Mouse (Mus musculus) cortical plate, adult 2 months (tissue): ENCODE measurements around the gene Top2b. TPM values are rescaled to one million over a fixed set of nuclear protein-coding genes. Genes with fewer than 3 reads are reported as not detected.

Source experiments
- H3K27ac ChIP-seq: fragments of 200-500 bp; 2 replicates; pipeline ENCODE4 v1.5.1; 2012; ENCODE audit warnings: low read length, control low read depth, inconsistent platforms; ENCODE audit not compliant: insufficient read depth
- H3K4me1 ChIP-seq: fragments of 200-500 bp; 2 replicates; pipeline ENCODE4 v1.6.1; 2011; ENCODE audit warnings: low read length; ENCODE audit not compliant: control insufficient read depth, insufficient read depth
- H3K4me3 ChIP-seq: fragments of 200-500 bp; 2 replicates; pipeline ENCODE4 v1.5.1; 2011; ENCODE audit warnings: mild to moderate bottlenecking, low read length, control low read depth; ENCODE audit not compliant: insufficient read depth
- CTCF ChIP-seq: fragments of 200-500 bp; IDR thresholded peaks from 2 replicates; pipeline ENCODE4 v1.5.1; 2011; ENCODE audit warnings: mild to moderate bottlenecking, control low read depth, low read length; ENCODE audit not compliant: insufficient read depth; ENCODE audit errors: extremely low read depth
- POLR2A ChIP-seq: fragments of 200-500 bp; IDR thresholded peaks from 2 replicates; pipeline ENCODE4 v1.6.1; 2011; ENCODE audit warnings: mild to moderate bottlenecking, low read length, control low read depth; ENCODE audit not compliant: insufficient read depth; ENCODE audit errors: extremely low read depth
- polyA plus RNA-seq: library from polyadenylated mRNA; depleted of rRNA; stranded (reverse); fragments of >200 nt; gene quantifications from 2 replicates; pipeline ENCODE4 v1.2.3, GENCODE M21; 2012; rRNA removed

The Top2b gene
- polyA plus RNA-seq, 1 experiment: 38.0 TPM

DNA sequence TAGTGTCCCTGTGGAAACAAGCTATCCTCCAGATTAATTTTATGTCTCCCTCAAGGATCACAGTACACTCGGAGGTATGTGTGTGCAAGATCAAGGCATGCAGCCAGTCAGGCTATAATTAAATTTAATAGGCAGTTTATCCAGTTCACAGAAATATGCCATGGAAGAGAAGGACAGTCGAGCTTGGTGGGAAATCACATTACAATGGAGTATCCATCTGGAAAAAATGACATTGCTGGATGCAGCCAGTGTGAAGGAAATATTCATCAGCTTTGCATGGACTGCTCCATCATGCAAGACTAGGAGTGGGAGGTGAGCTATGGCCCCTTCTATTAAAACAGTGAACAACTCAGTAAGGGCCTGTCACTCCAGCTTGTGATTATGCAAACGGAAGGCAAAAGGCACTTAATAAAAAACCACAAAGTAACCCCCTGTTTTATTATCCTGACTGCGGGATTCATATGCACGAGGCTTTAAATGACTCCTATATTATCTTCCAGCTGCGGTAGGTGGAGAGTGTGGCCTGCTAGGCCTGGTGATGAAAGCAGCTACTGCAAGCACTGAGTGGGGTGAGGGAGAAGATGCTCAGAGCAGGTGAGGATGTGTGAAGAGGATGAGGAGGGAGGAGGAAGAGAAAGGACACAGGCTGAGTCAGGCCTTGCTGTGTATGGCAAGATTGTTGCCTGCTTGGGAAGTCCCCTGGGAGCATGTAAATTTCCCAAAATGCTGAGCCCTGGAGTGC, 74.6 kb downstream of the Top2b start:
- H3K4me3 ChIP-seq: no peak overlapping the region
- no peak overlapping the region for H3K27ac ChIP-seq
- TF ChIP-seq CTCF: no peak
- no peak for TF ChIP-seq POLR2A
- H3K4me1 ChIP-seq: no peaks in the 10 kb centered on the region

DNA sequence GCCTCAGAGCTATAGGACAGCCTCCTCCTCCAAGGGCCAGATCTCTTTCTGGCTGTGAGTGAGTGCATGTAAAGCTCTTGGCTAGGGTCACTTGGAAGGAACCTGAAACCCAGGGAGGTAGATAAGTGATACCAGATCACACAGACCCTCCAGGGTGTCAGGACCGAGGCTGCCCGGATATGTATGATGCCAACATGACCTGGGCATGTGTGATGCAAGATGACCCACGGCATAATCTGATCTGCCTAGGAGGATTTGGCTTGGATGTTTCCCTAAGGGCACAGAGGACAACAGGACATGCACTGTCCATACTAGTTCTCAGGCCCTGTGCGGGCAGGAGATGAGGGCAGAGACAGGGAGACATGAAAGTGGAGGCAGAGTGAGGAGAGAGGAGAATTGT, 79.9 kb downstream of the Top2b start:
- H3K4me1 ChIP-seq: no peaks in the 10 kb centered on the region
- TF ChIP-seq CTCF (no peak), POLR2A (no peak)
- no peak overlapping the region for H3K27ac ChIP-seq

GRCm38 (mm10) chr14:16447587-16447986, 82.6 kb downstream of the Top2b start:
- TF ChIP-seq CTCF (0 out of 2 replicates have a peak, but pooled peaks have one; percentile 20), POLR2A (no peak)
- Histone ChIP-seq H3K4me1 (no peaks in the 10 kb centered on the region), H3K4me3 (no peak overlapping the region), H3K27ac (no peak overlapping the region)

More for the DNA sequence above, 79.9 kb downstream of the Top2b start:
- no peak overlapping the region for H3K4me3 ChIP-seq

GRCm38 (mm10) chr14:16448269-16448987, 83.4 kb downstream of the Top2b start:
- H3K27ac ChIP-seq: no peak overlapping the region
- no peaks in the 10 kb centered on the region for H3K4me1 ChIP-seq
- no peak for TF ChIP-seq POLR2A

DNA sequence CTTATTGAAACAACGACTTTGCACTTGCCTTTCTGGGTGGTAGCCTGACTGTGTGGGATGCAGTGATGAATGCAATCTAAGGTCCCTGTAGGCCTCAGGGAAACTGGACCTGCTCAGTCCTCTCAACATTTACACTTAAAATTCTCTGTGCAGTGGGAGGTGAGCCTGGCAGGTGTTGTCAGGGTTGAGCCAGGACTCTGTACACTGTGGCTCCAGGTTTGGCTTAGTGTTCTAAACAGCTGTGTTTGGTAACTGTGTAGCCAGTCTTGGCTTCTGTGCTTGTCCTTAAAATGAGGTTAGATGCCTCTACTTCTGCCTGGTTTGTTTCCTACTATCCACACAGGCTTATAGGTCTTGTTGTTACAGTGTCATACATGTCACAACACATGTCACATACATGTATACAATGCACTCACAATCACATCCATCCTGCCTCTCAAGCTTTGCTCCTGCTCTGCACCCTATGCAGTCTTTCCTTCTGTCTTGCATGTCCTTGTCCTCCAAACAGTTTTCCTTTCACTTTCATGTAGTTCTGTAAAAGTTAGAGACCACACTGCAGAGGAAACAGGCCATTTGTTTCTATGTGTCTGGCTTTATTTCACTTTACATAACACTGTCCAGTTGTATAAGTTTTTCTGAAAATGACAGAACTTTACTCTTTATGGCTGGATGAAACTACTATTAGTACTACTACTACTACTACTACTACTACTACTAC, 113.8 kb downstream of the Top2b start:
- Histone ChIP-seq H3K27ac (no peak overlapping the region), H3K4me3 (no peak overlapping the region), H3K4me1 (no peaks in the 10 kb centered on the region)
- no peak for TF ChIP-seq POLR2A
- no peak for TF ChIP-seq CTCF

More at GRCm38 (mm10) chr14:16448269-16448987, 83.4 kb downstream of the Top2b start:
- H3K4me3 ChIP-seq: no peak overlapping the region

- Histone ChIP-seq H3K4me1 (no peaks in the 10 kb centered on the region), H3K27ac (no peak overlapping the region; the same call in 1 of the 2 replicates), H3K4me3 (no peak overlapping the region)
- TF ChIP-seq CTCF: no peak
- no peak for TF ChIP-seq POLR2A
Observed at GRCm38 (mm10) chr14:16479521-16479920, 114.5 kb downstream of the Top2b start.

- TF ChIP-seq CTCF (no peak), POLR2A (no peak)
- Histone ChIP-seq H3K4me3 (no peak overlapping the region), H3K4me1 (no peaks in the 10 kb centered on the region), H3K27ac (no peak overlapping the region)
Observed at GRCm38 (mm10) chr14:16480621-16481020, 115.6 kb downstream of the Top2b start.

DNA sequence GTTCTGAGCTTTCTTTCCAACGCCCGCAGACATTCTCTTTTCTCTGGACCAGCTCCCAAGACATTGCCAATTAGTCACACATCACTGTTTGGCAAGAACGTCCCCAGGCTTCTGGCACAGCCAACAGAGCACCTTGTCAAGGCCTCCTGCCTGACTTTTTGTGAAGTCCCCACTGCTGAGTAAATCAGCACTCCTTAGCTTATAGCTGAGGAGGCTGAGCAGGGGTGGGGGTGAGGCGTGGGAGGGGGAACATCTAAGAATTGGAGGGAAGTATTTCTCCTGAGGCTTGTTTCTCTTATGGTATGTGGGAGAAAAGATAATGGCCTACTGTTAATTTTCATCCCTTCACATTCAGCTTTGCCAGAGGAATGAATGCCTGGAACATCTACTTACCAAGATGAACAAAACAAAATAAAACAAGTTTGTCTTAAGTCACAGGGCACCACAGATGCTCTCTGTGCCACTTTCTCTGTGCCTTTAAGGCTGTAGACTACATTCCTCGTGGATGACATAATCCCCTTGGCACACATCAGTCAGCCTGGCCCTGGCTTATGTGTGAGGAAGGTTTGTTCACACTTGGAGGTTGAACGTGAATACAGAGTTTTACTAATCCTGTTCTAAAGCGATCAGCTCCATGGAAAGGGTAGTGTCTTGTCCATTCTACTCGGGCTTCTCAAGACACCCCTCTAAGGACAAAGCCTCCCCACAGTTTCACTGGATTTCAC, 118.8 kb downstream of the Top2b start:
- no peak overlapping the region for H3K27ac ChIP-seq
- TF ChIP-seq CTCF (no peak), POLR2A (no peak)

More for the DNA sequence above, 118.8 kb downstream of the Top2b start:
- H3K4me3 ChIP-seq: no peak overlapping the region
- no peaks in the 10 kb centered on the region for H3K4me1 ChIP-seq

Other genes with a start within 250 kb of the Top2b start
- gene Ngly1, start 115.9 kb upstream of the Top2b start, polyA plus RNA-seq: 17.3 and 17.5 TPM in 2 replicates
- 6.0 and 6.1 TPM in 2 replicates for gene Oxsm, start 115.4 kb upstream of the Top2b start, polyA plus RNA-seq